Comparison of ENCODE assay signal across 9 mouse cellular contexts in the genomic region with DNA sequence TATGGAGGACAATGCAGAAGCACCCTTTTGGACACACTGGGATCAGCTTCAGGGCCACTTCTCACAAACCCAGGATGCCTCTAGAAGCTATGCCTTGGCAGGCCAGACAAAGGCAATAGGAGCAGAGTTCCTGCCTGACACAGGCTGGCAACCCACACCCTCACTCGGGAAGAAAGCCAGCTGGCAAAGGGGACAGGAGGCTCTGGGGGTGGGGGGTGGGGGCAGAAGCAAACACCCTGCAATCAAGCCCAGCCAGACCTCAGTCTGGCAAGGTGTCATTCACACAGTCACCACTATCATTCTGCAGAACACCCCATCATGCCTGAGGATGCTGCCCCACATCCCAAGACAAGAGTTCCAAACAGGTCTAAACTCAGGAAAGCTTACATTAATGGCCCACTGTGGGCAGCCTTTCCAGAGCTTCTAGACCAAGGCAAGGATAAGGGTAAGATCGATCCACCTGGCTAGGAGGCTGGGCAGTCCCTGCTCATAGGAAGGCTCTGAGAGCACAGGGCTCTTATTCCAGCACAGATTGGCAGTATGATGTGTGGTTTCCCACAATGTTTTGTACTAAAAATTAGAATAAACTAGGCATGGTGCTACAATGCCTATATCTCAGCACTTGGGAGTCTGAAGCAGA.
DNase-seq lines count a peak whose midpoint lies in the region; ATAC-seq and TF ChIP-seq lines count a peak whose summit lies in the region.
"Had no signal": no experiment of that assay in that cellular context is flagged by ENCODE, and none has a peak within 500 bp of the region (broad histone marks: within the 10 kb centered on the region; RNA-seq: fewer than 3 reads in every experiment).

No protein-coding gene starts in this region.

- H3K27me3 ChIP-seq in thymus, adult 2 months (ENCODE audit: control insufficient read depth, insufficient read depth, low read length): no peaks in the 10 kb centered on the region
- no peaks in the 10 kb centered on the region for H3K27me3 ChIP-seq in heart, embryonic 13.5 days (replicated peaks)
- H3K27me3 ChIP-seq in lung, postnatal 0 days (replicated peaks; ENCODE audit: insufficient read depth, low read length): no peaks in the 10 kb centered on the region
- H3K27me3 ChIP-seq in intestine, postnatal 0 days (replicated peaks; ENCODE audit: control insufficient read depth, insufficient read depth, low read length): no peaks in the 10 kb centered on the region

- no peak for ATAC-seq in heart, embryonic 13.5 days (ENCODE audit: extremely low read depth, insufficient number of reproducible peaks, low FRiP score, low TSS enrichment)
- ATAC-seq in lung, postnatal 0 days: peak; percentile 6; the same call in 1 of the 2 replicates
- no peak for ATAC-seq in intestine, postnatal 0 days

- intact Hi-C loops in heart, postnatal 25 days (cut with DNase I): loop anchor here (2.0 kb wide), 1 partner anchor 16 kb away; no protein-coding TSS in a partner anchor

- WGBS in thymus, adult 2 months: 33% methylated on average over 2 of the region's 2 CpGs
- 46% methylated on average over 2 of the region's 2 CpGs for WGBS in heart, embryonic 13.5 days
- WGBS in lung, postnatal 0 days: 53% methylated on average over 2 of the region's 2 CpGs
- 55% methylated on average over 2 of the region's 2 CpGs for WGBS in intestine, postnatal 0 days

- TF ChIP-seq POLR2A in thymus, adult 2 months (IDR thresholded peaks at IDR 0.05; ENCODE audit: control insufficient read depth, extremely low read depth, insufficient read depth, low read length, poor library complexity): no peak

- TF ChIP-seq EP300 in lung, postnatal 0 days (IDR thresholded peaks at IDR 0.05): no peak

- H3K9me3 ChIP-seq in heart, embryonic 13.5 days: no peaks in the 10 kb centered on the region
- H3K9me3 ChIP-seq in lung, postnatal 0 days (ENCODE audit: low read length): no peaks in the 10 kb centered on the region
- H3K9me3 ChIP-seq in intestine, postnatal 0 days (ENCODE audit: control insufficient read depth): no peaks in the 10 kb centered on the region

- no peak overlapping the region for H3K4me3 ChIP-seq in thymus, adult 2 months (ENCODE audit: control insufficient read depth, insufficient read depth, low read length)
- H3K4me3 ChIP-seq in heart, embryonic 13.5 days: no peak overlapping the region
- no peak overlapping the region for H3K4me3 ChIP-seq in lung, postnatal 0 days (ENCODE audit: low read depth, low read length)
- H3K4me3 ChIP-seq in intestine, postnatal 0 days (ENCODE audit: low read depth, low read length): no peak overlapping the region
- H3K4me3 ChIP-seq: erythroblast, embryonic 14.5 days had no signal

- peaks cover 35% of the 10 kb centered on the region for H3K4me1 ChIP-seq in thymus, adult 2 months (replicated peaks; ENCODE audit: control insufficient read depth, insufficient read depth, low read length)
- H3K4me1 ChIP-seq in heart, embryonic 13.5 days: peaks cover 100% of the 10 kb centered on the region
- peaks cover 55% of the 10 kb centered on the region for H3K4me1 ChIP-seq in lung, postnatal 0 days (ENCODE audit: insufficient read depth, low read depth, low read length)
- H3K4me1 ChIP-seq in intestine, postnatal 0 days (replicated peaks; ENCODE audit: control insufficient read depth, insufficient read depth, low read length): peaks cover 10% of the 10 kb centered on the region; the same call in 1 of the 2 replicates

- H3K4me2 ChIP-seq in heart, embryonic 13.5 days: no peak overlapping the region
- H3K4me2 ChIP-seq in lung, postnatal 0 days (replicated peaks; ENCODE audit: low read depth, low read length): no peak overlapping the region
- H3K4me2 ChIP-seq in intestine, postnatal 0 days (replicated peaks; ENCODE audit: low read depth): no peak overlapping the region

- TF ChIP-seq CTCF in thymus, adult 2 months (IDR thresholded peaks at IDR 0.05; ENCODE audit: borderline replicate concordance, control insufficient read depth, extremely low read depth, insufficient read depth, low read length, poor library complexity): no peak
- no peak for TF ChIP-seq CTCF in lung, postnatal 0 days (IDR thresholded peaks at IDR 0.05)
- TF ChIP-seq CTCF in intestine, postnatal 0 days (IDR thresholded peaks at IDR 0.05; ENCODE audit: low read depth): no peak

- H3K36me3 ChIP-seq in thymus, adult 2 months (ENCODE audit: control insufficient read depth, insufficient read depth, low read length): no peaks in the 10 kb centered on the region
- no peaks in the 10 kb centered on the region for H3K36me3 ChIP-seq in heart, embryonic 13.5 days
- no peaks in the 10 kb centered on the region for H3K36me3 ChIP-seq in lung, postnatal 0 days (ENCODE audit: insufficient read depth, low read length)
- no peaks in the 10 kb centered on the region for H3K36me3 ChIP-seq in intestine, postnatal 0 days (ENCODE audit: control insufficient read depth, insufficient read depth)

- no peak overlapping the region for H3K9ac ChIP-seq in heart, embryonic 13.5 days
- no peak overlapping the region for H3K9ac ChIP-seq in lung, postnatal 0 days (replicated peaks; ENCODE audit: low read depth)
- no peak overlapping the region for H3K9ac ChIP-seq in intestine, postnatal 0 days (ENCODE audit: low read depth, low read length)

- H3K27ac ChIP-seq in thymus, adult 2 months (ENCODE audit: control insufficient read depth, insufficient read depth, low read length): 0 out of 2 replicates have a peak overlapping the region, but pooled peaks have one; percentile 18
- H3K27ac ChIP-seq in heart, embryonic 13.5 days (replicated peaks): peak overlapping the region; percentile 97
- peak overlapping the region; percentile 80 for H3K27ac ChIP-seq in lung, postnatal 0 days (ENCODE audit: low read length)
- no peak overlapping the region for H3K27ac ChIP-seq in intestine, postnatal 0 days (ENCODE audit: low read depth, low read length)

- DNase-seq in heart, adult 11 months: peak; percentile 97
- DNase-seq in heart, postnatal 25 days (ENCODE audit: low spot score): no peak
- no peak for DNase-seq in thymus, adult 2 months
- DNase-seq in thymus, postnatal 4 days: no peak
- no peak for DNase-seq in lung, postnatal 0 days (ENCODE audit: low spot score)
- DNase-seq in thymus, adult 18-20 months: no peak
